Comparison of ENCODE assay signal across 9 mouse cellular contexts in genomic region chr4:101439738-101440389, GRCm38 (mm10). TPM values are rescaled to one million over a fixed set of nuclear protein-coding genes. Genes with fewer than 3 reads are reported as not detected.
DNase-seq lines count a peak whose midpoint lies in the region; ATAC-seq lines count a peak whose summit lies in the region.
"Had no signal": no experiment of that assay in that cellular context is flagged by ENCODE, and none has a peak within 500 bp of the region (broad histone marks: within the 10 kb centered on the region; RNA-seq: fewer than 3 reads in every experiment).

No protein-coding gene starts in this region.

- peak; percentile 67 to 74 for DNase-seq in cerebellum, adult 18-20 months
- DNase-seq in gastrocnemius, postnatal 25 days: no peak
- DNase-seq in right cerebral cortex, postnatal 36 days (ENCODE audit: low spot score in 2 of 2): no peak

- no peak overlapping the region for H3K4me2 ChIP-seq in midbrain, embryonic 15.5 days
- H3K4me2 ChIP-seq in midbrain, embryonic 16.5 days (ENCODE audit: low read length): no peak overlapping the region
- H3K4me2 ChIP-seq in heart, embryonic 12.5 days: peak overlapping the region; percentile 46
- H3K4me2 ChIP-seq in limb, embryonic 15.5 days: no peak overlapping the region
- 0 out of 2 replicates have a peak overlapping the region, but pooled peaks have one; percentile 6 for H3K4me2 ChIP-seq in stomach, embryonic 16.5 days (ENCODE audit: low read depth, low read length)

- 70% methylated on average over 13 of the region's 13 CpGs for WGBS in midbrain, embryonic 15.5 days
- WGBS in midbrain, embryonic 16.5 days: 69% methylated on average over 13 of the region's 13 CpGs
- 16% methylated on average over 13 of the region's 13 CpGs for WGBS in heart, embryonic 12.5 days
- WGBS in limb, embryonic 15.5 days: 22% methylated on average over 13 of the region's 13 CpGs
- WGBS in stomach, embryonic 16.5 days: 12% methylated on average over 13 of the region's 13 CpGs

- no peaks in the 10 kb centered on the region for H3K27me3 ChIP-seq in midbrain, embryonic 15.5 days (replicated peaks)
- no peaks in the 10 kb centered on the region for H3K27me3 ChIP-seq in midbrain, embryonic 16.5 days (ENCODE audit: control insufficient read depth, insufficient read depth, low read depth, low read length)
- no peaks in the 10 kb centered on the region for H3K27me3 ChIP-seq in heart, embryonic 12.5 days (replicated peaks)
- no peaks in the 10 kb centered on the region for H3K27me3 ChIP-seq in limb, embryonic 15.5 days
- no peaks in the 10 kb centered on the region for H3K27me3 ChIP-seq in stomach, embryonic 16.5 days (ENCODE audit: control insufficient read depth, insufficient read depth, low read length)

- H3K9ac ChIP-seq in midbrain, embryonic 15.5 days: no peak overlapping the region
- no peak overlapping the region for H3K9ac ChIP-seq in midbrain, embryonic 16.5 days (ENCODE audit: low read depth, low read length)
- H3K9ac ChIP-seq in heart, embryonic 12.5 days: peak overlapping the region; percentile 31; the same call in 1 of the 2 replicates
- H3K9ac ChIP-seq in limb, embryonic 15.5 days: no peak overlapping the region
- peak overlapping the region; percentile 17; the same call in 1 of the 2 replicates for H3K9ac ChIP-seq in stomach, embryonic 16.5 days (ENCODE audit: low read length)

- peaks cover 6% of the 10 kb centered on the region; the same call in 1 of the 2 replicates for H3K4me1 ChIP-seq in midbrain, embryonic 15.5 days
- no peaks in the 10 kb centered on the region for H3K4me1 ChIP-seq in midbrain, embryonic 16.5 days (ENCODE audit: control insufficient read depth, insufficient read depth, low read length)
- H3K4me1 ChIP-seq in heart, embryonic 12.5 days (replicated peaks): peaks cover 84% of the 10 kb centered on the region
- peaks cover 37% of the 10 kb centered on the region for H3K4me1 ChIP-seq in limb, embryonic 15.5 days
- H3K4me1 ChIP-seq in stomach, embryonic 16.5 days (ENCODE audit: control insufficient read depth, insufficient read depth, low read length): peaks cover 16% of the 10 kb centered on the region

- H3K9me3 ChIP-seq in midbrain, embryonic 15.5 days: no peaks in the 10 kb centered on the region
- H3K9me3 ChIP-seq in midbrain, embryonic 16.5 days (replicated peaks; ENCODE audit: control insufficient read depth, low read length, poor library complexity, severe bottlenecking): no peaks in the 10 kb centered on the region
- no peaks in the 10 kb centered on the region for H3K9me3 ChIP-seq in heart, embryonic 12.5 days (replicated peaks)
- H3K9me3 ChIP-seq in limb, embryonic 15.5 days: no peaks in the 10 kb centered on the region
- no peaks in the 10 kb centered on the region for H3K9me3 ChIP-seq in stomach, embryonic 16.5 days (replicated peaks; ENCODE audit: control insufficient read depth, low read length)

- no peak overlapping the region for H3K27ac ChIP-seq in midbrain, embryonic 15.5 days
- no peak overlapping the region for H3K27ac ChIP-seq in midbrain, embryonic 16.5 days (ENCODE audit: low read length)
- peak overlapping the region; percentile 86 for H3K27ac ChIP-seq in heart, embryonic 12.5 days (ENCODE audit: poor library complexity, severe bottlenecking)
- H3K27ac ChIP-seq in limb, embryonic 15.5 days: no peak overlapping the region
- H3K27ac ChIP-seq in stomach, embryonic 16.5 days (ENCODE audit: low read length): peak overlapping the region; percentile 67
- H3K27ac ChIP-seq: macrophage had no signal

- ATAC-seq in midbrain, embryonic 15.5 days (replicated peaks): peak; percentile 60
- ATAC-seq in midbrain, embryonic 16.5 days: no peak
- peak; percentile 86 for ATAC-seq in heart, embryonic 12.5 days (ENCODE audit: insufficient number of reproducible peaks, low FRiP score)
- ATAC-seq in limb, embryonic 15.5 days (ENCODE audit: insufficient number of reproducible peaks, low FRiP score, low TSS enrichment, low read depth): peak; percentile 35
- peak; percentile 88 for ATAC-seq in stomach, embryonic 16.5 days (ENCODE audit: insufficient read depth, low FRiP score)

- H3K4me3 ChIP-seq in midbrain, embryonic 15.5 days: no peak overlapping the region
- H3K4me3 ChIP-seq in midbrain, embryonic 16.5 days (ENCODE audit: low read depth, low read length): no peak overlapping the region
- peak overlapping the region; percentile 9; the same call in 1 of the 2 replicates for H3K4me3 ChIP-seq in heart, embryonic 12.5 days
- no peak overlapping the region for H3K4me3 ChIP-seq in limb, embryonic 15.5 days
- H3K4me3 ChIP-seq in stomach, embryonic 16.5 days (replicated peaks; ENCODE audit: low read length): no peak overlapping the region

- H3K36me3 ChIP-seq in midbrain, embryonic 15.5 days (replicated peaks): no peaks in the 10 kb centered on the region
- H3K36me3 ChIP-seq in midbrain, embryonic 16.5 days (ENCODE audit: control insufficient read depth, insufficient read depth, low read length): no peaks in the 10 kb centered on the region
- H3K36me3 ChIP-seq in heart, embryonic 12.5 days: no peaks in the 10 kb centered on the region
- no peaks in the 10 kb centered on the region for H3K36me3 ChIP-seq in limb, embryonic 15.5 days
- no peaks in the 10 kb centered on the region for H3K36me3 ChIP-seq in stomach, embryonic 16.5 days (ENCODE audit: control insufficient read depth, insufficient read depth, low read length)

RNA-seq across cellular contexts. Expression of gene Ak4, which starts 20.8 kb away (rescaled TPM):
- 8.1 and 9.0 TPM in 2 replicates for polyA plus RNA-seq in midbrain, embryonic 15.5 days (2015; fragmentation: Nextera tagmentation; extraction: Ambion mirVana)
- 9.0 and 9.2 TPM in 2 replicates for polyA plus RNA-seq in midbrain, embryonic 16.5 days (2015; fragmentation: Nextera tagmentation; extraction: Ambion mirVana)
- polyA plus RNA-seq in heart, embryonic 12.5 days (2016; fragmentation: Nextera tagmentation; extraction: Ambion mirVana): 30.1 and 32.6 TPM in 2 replicates
- 20.9 and 26.3 TPM in 2 replicates for polyA plus RNA-seq in limb, embryonic 15.5 days (2015; fragmentation: Nextera tagmentation; extraction: Ambion mirVana)
- 28.1 and 32.3 TPM in 2 replicates for polyA plus RNA-seq in stomach, embryonic 16.5 days (2015; fragmentation: Nextera tagmentation; extraction: Ambion mirVana)
- 1 to 10 TPM; 1.6 to 2.7 TPM for total RNA-seq in gastrocnemius, postnatal 25 days (2021)

RNA-seq across cellular contexts. Expression of gene Dnajc6, which starts 56.6 kb away (rescaled TPM):
- 54.1 and 56.6 TPM in 2 replicates for polyA plus RNA-seq in midbrain, embryonic 15.5 days (2015; fragmentation: Nextera tagmentation; extraction: Ambion mirVana)
- 62.0 and 77.1 TPM in 2 replicates for polyA plus RNA-seq in midbrain, embryonic 16.5 days (2015; fragmentation: Nextera tagmentation; extraction: Ambion mirVana)
- polyA plus RNA-seq in heart, embryonic 12.5 days (2016; fragmentation: Nextera tagmentation; extraction: Ambion mirVana): 0.26 and 0.45 TPM in 2 replicates
- polyA plus RNA-seq in limb, embryonic 15.5 days (2015; fragmentation: Nextera tagmentation; extraction: Ambion mirVana): 0.45 and 1.3 TPM in 2 replicates
- 1.5 and 2.4 TPM in 2 replicates for polyA plus RNA-seq in stomach, embryonic 16.5 days (2015; fragmentation: Nextera tagmentation; extraction: Ambion mirVana)
- total RNA-seq in gastrocnemius, postnatal 25 days (2021): under 1 TPM; 0.20 to 0.29 TPM
- polyA plus RNA-seq: macrophage had no signal

Comparison
In these comparisons a context has a peak if more than half of its experiments do, and no peak if none do; other contexts are left out.
1. H3K27ac ChIP-seq: peak in heart, embryonic 12.5 days (single experiment) and stomach, embryonic 16.5 days (single experiment); none in midbrain, embryonic 15.5 days (single experiment), midbrain, embryonic 16.5 days (single experiment) and limb, embryonic 15.5 days (single experiment).
2. H3K4me2 ChIP-seq: peak in heart, embryonic 12.5 days (single experiment) and stomach, embryonic 16.5 days (single experiment); none in midbrain, embryonic 15.5 days (single experiment), midbrain, embryonic 16.5 days (single experiment) and limb, embryonic 15.5 days (single experiment).
3. H3K9ac ChIP-seq: peak in heart, embryonic 12.5 days (single experiment) and stomach, embryonic 16.5 days (single experiment); none in midbrain, embryonic 15.5 days (single experiment), midbrain, embryonic 16.5 days (single experiment) and limb, embryonic 15.5 days (single experiment).
4. DNase-seq: peak in cerebellum, adult 18-20 months (2 of 2); none in gastrocnemius, postnatal 25 days (single experiment) and right cerebral cortex, postnatal 36 days (0 of 2).
5. RNA of gene Dnajc6, which starts 56.6 kb away (polyA plus RNA-seq): 62.0 to 77.1 TPM in midbrain, embryonic 16.5 days and 54.1 to 56.6 TPM in midbrain, embryonic 15.5 days; 1.5 to 2.4 TPM in stomach, embryonic 16.5 days, 0.45 to 1.3 TPM in limb, embryonic 15.5 days and 0.26 to 0.45 TPM in heart, embryonic 12.5 days; every median in the first group is over 10 times any median in the second.